Mouse (Mus musculus): ENCODE measurements at regions not wholly inside any gene's neighbourhood (a gene's known extent, or its start where the extent isn't known, plus 50 kb on each side); places are given as distances from the start of the nearest gene placed in this dataset.

- TF ChIP-seq CTCF (IDR thresholded peaks at IDR 0.05; ENCODE audit: low read depth, low read length) (no peak), POLR2A (IDR thresholded peaks at IDR 0.05; ENCODE audit: borderline replicate concordance, low read depth, low read length) (no peak)
Observed at GRCm38 (mm10) chr12:47121426-47121825, 302.7 kb upstream of the Nova1 start.
